Mouse (Mus musculus): Measurements from ENCODE around the gene Pknox1.
"Not testable (repeated sequence)": the region's sequence is repeated elsewhere in the genome, so short reads cannot be mapped to it uniquely, and the experiment has no call there.

Pknox1 gene

DNA sequence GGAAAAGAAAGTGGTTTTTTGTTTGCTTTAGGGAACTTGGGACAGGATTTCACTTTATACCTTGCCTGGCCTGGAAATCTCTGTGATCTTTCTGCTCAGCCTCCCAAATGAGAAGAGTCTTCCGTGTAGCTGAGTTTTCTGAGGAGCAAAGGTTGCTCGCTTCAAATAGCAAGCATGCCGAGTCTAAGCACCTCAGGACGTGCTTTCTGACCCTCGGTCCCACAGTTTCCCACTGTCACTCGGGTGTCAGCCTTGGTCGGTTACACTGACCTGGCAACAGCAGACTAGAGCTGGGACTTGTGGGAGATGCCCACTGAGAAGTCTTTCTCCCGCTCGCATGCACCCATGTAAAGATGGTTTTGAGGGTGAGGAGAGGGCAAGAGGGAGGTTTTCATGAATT lies 33.4 kb downstream of the Pknox1 start:
- no peak for DNase-seq (ENCODE audit: low read depth, low spot score)

DNA sequence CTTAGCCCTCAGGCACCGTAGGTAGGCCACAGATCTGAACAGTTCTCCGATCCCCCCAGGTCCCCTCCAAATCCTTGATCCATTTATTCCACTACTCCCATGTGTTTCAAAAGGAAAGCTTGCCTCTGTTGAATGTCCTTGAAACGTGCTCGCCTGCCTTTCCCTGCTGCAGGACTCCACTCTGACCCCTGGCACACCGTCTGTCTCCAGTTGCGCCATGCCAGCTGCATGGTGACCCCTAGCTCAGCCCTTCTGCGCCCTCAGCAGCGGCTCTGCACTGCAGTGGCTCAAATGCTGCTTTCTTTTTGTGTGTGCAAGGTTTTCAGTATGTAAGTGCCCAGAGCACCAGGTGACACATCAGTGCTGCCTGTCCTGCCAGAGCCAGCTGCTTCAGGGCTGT lies 34.1 kb downstream of the Pknox1 start:
- no peak for DNase-seq (ENCODE audit: low read depth, low spot score)

DNA sequence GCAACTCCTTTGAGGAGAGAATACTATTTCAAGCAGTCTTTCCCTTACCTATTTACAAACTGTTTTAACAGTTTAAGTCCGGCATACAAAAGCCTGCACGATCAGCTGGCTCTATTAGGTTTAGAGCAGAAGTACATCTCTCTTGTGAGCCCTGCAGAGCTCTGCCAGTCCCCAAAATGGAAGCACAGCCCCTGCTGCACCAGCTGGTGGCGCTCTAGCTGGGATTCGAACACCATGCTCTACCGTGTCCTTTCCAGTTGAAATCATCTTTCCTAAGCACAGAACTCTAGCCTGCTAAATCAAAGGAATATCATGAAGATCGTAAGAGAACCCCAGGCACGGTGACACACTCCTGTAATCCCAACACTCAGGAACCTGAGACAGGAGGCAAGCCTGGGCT lies 41.9 kb downstream of the Pknox1 start:
- peak; percentile 36 for DNase-seq (ENCODE audit: low read depth, low spot score)

DNA sequence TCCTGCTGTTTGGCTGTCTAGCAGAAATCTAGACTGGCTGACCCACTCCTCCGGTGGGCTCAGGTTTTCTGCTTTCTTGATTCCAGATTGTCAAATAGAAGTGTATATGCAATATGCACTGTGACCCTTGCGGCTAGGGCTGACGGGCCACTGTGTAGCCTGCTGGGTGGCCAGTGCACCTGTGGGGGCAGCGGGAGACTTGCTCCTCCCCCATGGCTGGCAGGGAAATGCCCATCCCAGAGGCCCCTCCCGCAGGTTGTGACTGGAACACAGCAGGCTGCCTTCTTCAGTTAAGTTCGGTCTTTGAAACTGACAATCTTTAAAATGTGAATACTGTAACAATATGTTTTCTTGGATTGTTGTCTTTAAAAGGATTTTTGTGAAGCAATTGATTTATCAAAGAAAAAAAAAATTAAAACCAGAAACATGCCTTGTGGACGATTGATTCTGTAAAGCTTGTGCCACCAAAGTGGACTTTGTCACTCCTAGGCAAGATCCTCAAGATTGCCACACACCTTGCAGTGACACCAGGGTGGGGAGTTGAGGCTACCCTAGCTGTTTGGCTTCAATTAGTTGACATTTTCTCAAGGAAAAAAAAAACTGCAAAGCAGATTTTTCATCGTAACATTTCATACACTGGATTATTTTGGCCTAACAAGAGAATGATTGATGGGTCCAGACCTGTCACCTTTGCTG lies 42.9 kb downstream of the Pknox1 start:
- DNase-seq (ENCODE audit: low read depth, low spot score), result no peak

DNA sequence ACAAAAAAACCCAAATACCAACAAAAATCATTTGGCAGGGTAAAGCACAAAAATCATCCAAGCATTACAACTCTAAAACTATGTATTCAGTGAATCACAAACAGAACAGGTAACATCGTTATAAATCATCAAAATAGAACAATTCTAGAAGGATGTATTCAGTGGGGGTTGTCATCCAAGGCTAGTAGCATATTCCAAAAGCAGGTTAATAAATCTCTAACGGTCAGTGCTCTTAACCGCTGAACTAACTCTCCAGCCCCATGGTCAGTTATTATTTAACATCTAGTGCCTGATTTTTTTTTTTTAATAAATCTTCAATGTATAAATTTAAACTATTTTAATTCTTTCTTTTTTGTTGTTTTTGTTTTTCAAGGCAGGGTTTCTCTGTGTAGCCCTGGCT lies 44.6 kb downstream of the Pknox1 start:
- not testable (repeated sequence) for DNase-seq (ENCODE audit: low read depth, low spot score)

DNA sequence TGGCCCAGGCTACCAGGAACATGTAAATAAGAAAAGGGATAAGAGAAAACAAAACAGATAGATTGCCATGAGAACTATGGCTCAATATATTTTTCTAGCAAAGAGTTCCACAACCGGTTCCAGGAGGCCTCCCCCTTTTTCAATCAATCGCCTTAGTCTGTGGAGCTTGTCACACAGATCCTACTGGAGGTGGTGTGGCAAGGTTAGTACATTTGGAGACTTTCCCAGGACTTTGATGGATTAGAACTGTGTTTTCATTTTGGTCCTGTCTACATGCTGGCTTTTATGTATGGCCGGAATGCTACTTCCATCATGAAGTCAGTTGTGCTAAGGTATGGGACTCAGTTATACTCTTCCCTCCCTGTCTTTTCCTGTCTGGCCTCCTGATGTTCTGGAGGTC lies 45.4 kb downstream of the Pknox1 start:
- no peak for DNase-seq (ENCODE audit: low read depth, low spot score)

DNA sequence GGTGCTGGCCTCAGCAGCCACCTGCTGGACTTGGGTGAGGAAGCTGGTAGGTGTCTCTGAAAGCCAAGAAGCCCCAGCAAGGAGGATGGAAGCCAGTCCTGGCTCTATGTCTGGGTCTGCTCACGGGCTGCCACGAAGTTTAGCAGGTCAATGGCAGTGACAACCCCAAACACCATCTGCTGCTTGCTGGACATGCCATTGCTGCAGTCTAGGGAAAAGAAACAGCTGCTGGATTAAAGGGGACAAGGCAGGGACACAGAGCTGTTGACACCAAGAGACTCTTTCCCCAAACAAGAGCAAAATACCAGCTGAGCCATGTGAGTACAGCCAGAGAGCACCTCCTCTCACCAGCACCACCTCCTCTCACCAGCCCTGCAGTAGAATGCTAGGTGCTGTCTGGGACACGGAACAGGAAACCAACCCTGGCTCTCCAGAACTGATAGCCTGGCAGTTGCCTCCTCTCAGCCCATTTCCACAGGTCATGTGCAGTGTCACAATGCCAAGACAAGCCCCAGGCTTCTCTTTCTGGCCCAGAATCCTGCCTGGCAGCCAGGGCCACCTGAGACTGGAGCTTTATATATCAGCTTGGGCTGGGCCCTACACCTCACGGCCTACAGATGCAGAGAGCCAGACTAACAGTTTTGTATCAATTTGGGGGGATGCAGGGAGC lies 48.7 kb downstream of the Pknox1 start:
- no peak for DNase-seq (ENCODE audit: low read depth, low spot score)

DNA sequence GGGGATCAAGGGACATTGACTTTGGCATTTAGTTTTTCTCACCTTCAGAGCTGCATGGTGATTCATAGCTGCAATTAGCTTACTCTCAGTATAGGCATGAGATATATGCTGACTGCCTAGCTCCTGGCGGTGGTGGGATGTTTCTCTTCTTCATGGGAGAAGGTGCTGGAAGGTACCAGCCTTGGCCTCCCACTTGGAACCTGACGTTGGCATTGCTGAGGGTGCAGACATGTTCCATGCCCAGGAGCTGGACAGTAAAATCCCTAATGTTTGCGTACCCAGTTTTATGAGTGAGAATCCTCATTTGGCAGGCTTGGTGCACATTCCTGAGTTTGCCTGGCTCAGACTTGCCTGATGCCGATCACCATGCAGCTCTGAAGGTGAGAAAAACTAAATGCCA lies 58.6 kb downstream of the Pknox1 start:
- DNase-seq (ENCODE audit: low read depth, low spot score), result no peak

DNA sequence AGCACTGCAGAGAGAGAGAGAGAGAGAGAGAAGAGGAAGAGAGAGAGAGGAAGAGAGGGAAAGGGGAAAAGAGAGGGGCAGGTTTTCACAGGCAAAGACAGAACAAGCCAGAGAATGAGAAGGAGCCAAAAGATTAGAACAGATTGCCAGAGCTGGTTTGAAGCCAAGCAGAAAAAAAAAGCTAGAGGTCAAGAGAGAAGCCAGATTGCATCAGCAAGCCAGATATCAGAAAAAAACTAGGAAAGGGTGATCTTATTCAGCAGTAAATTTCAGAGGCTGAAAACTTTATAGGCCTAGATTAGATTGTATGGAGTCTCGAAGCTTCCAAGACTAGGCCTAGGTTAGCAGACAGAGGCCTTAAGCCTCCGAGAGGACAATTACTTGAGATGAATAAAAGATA lies 63.4 kb downstream of the Pknox1 start:
- DNase-seq (ENCODE audit: low read depth, low spot score), result no peak

DNA sequence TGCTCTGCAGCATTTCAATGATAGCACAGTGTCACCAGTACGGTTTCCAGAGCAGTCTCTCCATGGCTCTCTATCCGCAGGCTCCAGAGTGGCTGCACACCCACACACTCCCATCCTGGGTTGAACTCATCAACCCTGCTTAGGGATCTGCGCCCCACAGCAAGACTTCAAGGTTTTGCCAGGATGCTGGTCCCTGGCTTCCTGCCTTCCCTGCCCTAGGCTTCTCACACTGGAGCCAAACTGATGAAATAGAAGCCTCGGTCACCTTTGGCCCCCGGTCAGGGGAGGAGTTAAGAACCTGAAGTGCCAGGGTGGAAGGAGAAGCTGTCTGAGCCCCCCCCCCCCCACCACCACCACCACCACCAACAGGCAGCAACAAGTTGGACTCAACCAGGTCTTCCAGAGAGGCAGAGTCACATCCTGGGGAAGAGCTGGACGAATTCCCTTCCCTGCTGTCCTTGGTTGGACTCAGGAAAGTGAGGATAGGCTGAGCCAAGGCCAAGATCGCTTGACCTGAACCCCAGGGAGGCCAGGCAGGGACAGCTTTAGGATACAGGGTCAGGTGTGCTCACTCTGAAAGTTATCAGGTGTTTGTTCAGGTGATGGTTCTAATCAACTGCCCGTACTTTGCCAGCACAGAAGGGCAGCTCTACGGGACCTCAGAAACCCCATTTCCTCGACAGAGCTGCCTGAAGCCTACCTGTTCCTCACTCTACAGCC lies 66.7 kb downstream of the Pknox1 start:
- DNase-seq (ENCODE audit: low read depth, low spot score), result peak; percentile 10

DNA sequence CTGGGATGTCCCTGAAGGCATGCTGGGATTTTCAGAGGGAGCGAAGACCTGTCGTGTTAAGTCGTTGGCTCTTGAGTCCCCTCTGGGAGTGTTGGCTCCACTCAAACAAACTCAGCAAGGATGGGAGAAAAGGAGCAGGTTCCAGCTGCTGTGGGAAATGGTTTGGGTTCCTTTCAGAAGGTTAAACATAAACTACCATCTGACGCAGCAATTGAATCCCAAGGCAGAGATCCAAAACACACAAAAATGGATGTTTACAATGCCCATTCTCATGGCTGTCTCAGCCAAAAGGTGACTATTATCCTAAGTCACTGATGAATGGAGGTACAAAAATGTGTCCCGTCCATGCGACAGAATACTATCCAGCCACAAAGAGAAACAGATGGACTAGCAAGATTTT lies 68.5 kb downstream of the Pknox1 start:
- no peak for DNase-seq (ENCODE audit: low read depth, low spot score)

DNA sequence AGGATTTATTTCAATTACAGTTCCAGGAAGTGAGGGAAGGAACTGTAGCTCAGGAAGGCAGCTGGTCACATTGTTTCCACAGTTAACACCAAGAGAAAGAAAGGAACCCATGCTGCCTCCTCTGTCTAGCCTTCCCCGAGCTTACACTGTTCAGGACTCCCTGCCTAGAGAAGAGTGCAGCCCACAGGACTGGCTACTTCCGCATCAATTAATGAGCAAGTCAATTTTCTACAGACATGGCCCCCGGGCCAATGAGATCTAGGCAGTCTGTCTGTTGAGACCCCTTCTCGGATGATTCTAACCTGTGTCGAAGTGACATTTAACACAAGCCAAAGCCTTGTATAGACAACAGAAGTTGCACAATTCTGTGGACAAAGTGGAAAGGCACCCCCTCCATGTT lies 70.4 kb downstream of the Pknox1 start:
- DNase-seq (ENCODE audit: low read depth, low spot score), result no peak

DNA sequence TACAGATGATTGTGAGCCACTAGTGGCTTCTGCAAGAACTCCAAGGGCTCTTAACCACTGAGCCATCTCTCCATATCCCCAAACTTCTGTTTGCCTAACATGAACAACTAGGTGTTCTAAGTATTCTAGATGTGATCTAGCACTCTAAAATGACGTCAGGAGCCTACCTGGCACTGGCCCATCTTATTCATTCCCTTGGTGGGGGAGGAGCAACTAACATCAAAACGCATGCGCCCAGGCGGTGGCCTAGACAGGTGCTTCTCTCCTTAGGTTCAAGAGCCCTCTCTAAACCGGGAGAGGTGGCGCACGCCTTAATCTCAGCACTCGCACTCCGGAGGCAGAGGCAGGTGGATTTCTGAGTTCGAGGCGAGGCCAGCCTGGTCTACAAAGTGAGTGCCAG lies 71.2 kb downstream of the Pknox1 start:
- DNase-seq (ENCODE audit: low read depth, low spot score), result no peak

DNA sequence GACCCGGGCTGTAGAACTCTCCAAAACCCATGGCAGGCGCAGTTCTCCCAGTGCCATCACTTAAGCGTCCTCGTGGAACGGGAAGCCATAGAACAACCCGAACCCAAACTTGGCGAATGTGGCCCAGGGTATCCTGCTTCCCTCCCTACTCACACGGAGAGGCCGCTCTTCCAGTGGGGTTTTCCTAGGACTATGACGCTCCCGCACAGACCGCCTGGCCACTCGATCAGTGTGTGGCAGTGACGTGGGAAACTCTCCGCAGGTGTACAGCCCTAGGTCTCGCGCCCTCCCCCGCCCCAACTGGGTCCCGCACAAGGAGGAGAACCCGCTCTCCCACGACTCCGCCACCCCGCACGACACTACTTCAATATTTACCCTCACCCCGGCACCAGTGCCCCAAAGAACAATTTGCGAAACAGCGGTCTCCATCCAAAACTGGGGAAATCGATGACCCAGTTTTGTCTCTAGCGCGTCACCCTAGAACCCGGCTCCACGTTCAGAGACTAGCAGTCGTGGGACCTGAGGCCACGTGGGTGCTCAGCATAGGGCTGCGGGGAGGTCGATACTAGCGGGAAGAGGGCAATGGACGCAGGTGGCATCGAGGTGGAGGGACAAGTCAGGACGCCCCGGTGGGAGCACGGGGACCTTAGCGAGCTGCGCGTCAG lies 71.9 kb downstream of the Pknox1 start:
- DNase-seq (ENCODE audit: low read depth, low spot score), result no peak

DNA sequence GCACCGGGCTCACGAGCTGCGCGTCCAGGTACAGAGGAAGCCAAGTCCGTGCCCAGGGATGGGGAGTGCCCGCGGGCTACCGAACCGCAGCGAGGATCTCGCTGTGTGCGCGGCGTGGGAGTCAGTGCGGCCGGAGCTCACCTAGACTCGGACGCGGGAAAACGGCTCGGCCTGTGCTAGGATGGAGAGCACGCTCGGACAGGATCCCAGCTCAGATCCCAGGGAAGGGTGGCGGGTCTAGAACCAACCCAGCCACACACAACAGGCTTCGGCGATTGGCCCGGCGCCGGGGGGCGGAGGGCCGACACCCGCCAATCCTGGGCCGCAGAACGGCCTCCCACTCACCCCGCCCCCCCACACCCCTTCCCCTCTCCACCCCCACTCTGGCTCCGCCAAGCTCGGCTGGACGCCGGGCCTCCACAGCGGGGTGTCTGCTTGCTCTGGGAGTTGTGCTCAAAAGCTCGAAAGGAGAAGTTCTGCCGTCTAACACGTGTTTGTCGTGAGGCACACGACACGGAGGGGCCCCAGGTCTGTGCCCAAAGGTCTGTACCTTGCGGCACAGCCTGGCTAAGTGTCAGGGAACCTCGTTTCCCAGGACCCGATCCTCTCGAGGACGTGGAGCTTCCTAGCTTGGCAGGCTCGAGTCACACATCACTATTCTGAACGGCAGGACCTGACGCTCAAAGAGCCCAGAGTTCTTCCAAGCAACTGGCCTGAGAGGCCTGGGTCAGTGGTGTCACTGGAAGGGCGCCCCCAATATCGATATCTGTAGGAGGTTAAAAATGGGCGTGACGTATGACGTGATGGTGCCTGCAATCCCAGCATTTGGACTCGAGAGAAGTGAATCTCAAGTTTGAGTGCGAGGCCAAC lies 72.6 kb downstream of the Pknox1 start, which contains the start of gene Cbs:
Gene Cbs, minus strand, starts transcription at position 297 of the 870 bp plus-strand sequence.
- DNase-seq (ENCODE audit: low read depth, low spot score), result peak; percentile 54

DNA sequence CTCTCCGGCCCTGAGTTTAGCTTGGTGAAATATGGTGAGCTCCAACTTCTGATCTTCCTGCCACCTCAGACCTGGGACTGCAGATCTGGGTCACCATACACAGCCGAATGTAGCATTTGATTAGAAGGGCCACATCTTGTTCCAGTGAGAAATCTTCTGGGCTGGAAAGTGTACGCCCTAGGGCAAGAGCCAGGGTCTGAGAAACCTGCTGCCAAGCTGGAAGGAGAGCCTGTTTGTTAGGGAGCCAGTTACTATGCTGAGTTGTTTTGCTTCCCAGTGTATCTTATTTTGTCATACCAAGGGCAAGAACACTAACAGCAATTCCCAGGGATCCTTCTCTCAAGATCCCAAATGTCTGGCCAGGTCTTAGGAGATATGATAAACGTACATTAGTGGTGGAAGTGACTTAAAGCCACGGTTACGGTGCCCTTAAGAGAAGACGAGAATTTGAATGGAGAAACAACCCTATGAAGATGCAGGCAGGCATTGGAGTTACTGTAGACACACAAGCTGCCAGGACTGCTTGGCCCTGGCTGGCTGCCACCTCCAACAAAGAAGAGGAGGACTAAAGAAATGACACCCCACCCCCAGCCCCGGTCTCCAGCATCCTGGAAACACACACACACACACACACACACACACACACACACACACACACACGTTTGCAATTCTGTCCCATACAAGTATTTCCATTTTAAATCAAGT lies 73.5 kb downstream of the Pknox1 start:
- peak; percentile 60 for DNase-seq (ENCODE audit: low read depth, low spot score)

DNA sequence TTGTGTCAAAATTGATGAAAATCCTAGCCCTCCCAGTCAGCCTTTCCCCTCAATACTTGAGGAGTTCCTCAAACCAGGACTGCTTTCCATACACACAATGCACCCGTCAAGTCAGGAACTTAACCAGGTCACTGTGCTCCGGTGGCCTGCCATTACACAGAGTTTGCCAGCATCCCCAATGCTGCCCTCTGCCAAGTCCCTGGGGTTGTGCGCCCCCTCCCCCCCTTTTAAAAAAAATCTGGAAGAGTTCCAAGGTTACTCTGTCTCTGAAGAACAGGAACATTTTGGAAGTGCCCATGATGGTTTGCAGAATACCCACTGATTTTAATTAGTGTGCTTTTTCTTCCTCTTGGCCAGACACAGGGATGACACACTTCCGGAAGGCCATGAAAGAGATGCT lies 75.1 kb downstream of the Pknox1 start:
- no peak for DNase-seq (ENCODE audit: low read depth, low spot score)

DNA sequence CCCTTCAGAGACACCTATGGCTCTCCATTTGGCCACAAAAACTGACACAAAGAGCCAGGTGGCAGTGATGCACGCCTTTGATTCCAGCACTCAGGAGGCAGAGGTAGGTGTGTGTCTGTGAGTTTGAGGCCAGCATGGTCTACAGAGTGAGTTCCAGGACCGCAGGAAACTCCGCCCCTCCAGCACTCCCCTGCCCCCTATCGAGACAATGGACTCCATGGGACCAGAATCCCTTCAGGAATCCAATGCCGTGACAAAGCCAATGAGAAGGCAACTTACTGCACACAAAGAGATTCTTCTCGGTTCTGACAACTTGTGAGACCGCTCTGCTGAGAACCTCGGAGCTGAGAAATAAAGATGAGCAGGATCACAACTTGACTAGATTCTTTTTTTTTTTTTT lies 77.8 kb downstream of the Pknox1 start:
- DNase-seq (ENCODE audit: low read depth, low spot score), result no peak

DNA sequence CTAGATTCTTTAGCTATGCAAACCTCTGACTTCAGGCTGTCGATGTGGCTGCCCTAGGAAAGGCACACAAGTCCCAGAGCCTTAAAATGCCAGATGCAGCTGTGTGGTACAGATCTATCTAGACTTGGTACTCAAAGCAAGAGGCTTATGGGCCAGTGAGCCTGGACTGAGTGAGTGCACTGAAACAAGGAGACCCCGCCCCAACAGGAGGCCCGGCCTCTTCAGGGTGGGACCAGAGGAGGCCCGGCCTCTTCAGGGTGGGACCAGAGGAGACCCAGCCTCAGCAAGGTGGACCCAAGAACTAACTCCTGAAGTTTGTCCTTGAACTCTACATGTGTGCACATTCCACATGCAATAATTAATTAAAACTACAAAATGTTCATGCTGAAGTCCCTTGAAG lies 78.4 kb downstream of the Pknox1 start:
- DNase-seq (ENCODE audit: low read depth, low spot score), result no peak

DNA sequence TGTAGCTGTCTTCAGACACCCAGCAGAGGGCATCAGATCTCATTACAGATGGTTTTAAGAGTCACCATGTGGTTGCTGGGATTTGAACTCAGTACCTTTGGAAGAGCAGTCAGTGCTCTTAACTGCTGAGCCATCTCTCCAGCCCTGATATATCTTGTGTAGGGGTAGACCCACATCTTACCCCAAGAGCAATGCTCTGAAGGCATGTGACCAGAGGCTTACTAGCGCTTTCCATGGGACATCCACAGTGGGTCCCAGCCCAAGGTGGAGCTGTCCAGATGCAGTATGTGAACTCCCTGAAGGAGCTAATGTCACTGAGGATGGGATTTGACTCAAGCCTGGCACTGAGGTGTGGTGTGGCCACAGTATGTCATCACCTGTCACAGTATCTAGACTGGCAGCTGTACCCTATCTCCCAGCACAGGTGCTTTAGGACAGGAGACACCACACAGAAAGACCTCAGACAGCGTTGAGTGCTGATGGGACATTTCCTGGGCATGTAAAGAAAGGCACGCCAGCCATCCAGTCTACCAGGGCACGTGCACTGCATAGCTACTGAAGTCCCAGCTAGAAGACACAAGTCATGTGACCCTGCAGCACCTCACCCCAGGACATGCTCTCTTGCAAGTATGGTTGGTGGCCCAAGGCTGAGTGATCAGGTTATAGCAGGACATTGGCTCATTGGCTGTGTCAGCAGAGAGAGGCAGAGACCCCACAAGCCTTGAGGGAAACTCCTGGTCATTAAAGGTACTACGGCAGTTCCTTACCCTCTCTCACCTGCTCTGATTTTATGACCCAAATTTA lies 81.9 kb downstream of the Pknox1 start:
- no peak for DNase-seq (ENCODE audit: low read depth, low spot score)
